Mouse (Mus musculus) heart, embryonic 13.5 days (tissue): ENCODE data around the gene C1qtnf2. TPM values are rescaled to one million over a fixed set of nuclear protein-coding genes. Genes with fewer than 3 reads are reported as not detected.

ENCODE experiments used
- polyA plus RNA-seq: library from polyadenylated mRNA; unstranded; fragments of >200 nt; fragmentation: Nextera tagmentation; extraction: Ambion mirVana; gene quantifications from 2 replicates; pipeline ENCODE4 v1.2.1, GENCODE M21; 2015

The C1qtnf2 gene
- polyA plus RNA-seq, 1 experiment from 2014 or later: 3.3 TPM

Other genes with a start within 250 kb of the C1qtnf2 start
- 113 and 117 TPM in 2 replicates for gene Pttg1, start 48.0 kb upstream of the C1qtnf2 start, polyA plus RNA-seq
- 32.0 and 36.8 TPM in 2 replicates for gene Slu7, start 40.5 kb upstream of the C1qtnf2 start, polyA plus RNA-seq
- 15.7 and 20.7 TPM in 2 replicates for gene Ccnjl, start 54.5 kb downstream of the C1qtnf2 start, polyA plus RNA-seq
- 4.7 and 5.0 TPM in 2 replicates for gene 4933415A04Rik, start 112.8 kb downstream of the C1qtnf2 start, polyA plus RNA-seq
- not detected in 2 replicates for gene Fabp6, start 127.3 kb downstream of the C1qtnf2 start, polyA plus RNA-seq
- gene Pwwp2a, start 207.7 kb downstream of the C1qtnf2 start, polyA plus RNA-seq: 18.0 and 18.4 TPM in 2 replicates